Mouse (Mus musculus): Measurements from ENCODE around the gene Slc37a3. TPM values are rescaled to one million over a fixed set of nuclear protein-coding genes. Genes with fewer than 3 reads are reported as not detected.

The Slc37a3 gene
- polyA plus RNA-seq, 1 experiment from 2014 or later, result 65.8 TPM

DNA sequence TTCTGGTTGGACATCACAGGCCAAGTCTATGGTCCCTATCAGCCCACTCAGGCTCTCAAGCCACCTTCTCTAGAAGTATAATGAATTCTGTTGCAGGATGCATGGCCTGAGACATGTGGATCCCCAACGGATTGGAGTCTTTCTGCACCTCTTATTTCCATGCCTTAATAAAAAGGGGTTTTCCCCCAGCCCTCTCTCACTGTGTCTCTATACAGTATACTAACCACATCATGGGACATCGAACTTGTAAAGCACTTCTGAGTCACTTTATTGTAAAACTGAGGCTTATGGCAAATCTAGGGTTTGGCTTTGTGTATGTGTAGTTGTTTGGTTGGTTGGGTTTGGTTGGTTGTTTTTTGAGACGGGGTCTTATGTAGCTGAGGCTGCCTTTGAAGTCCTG lies 65.7 kb downstream of the Slc37a3 start:
- Histone ChIP-seq H3K4me3 (no peak overlapping the region), H3K9ac (no peak overlapping the region), H3K9me3 (no peaks in the 10 kb centered on the region), H3K4me2 (no peak overlapping the region), H3K27ac (no peak overlapping the region), H3K36me3 (replicated peaks) (no peaks in the 10 kb centered on the region), H3K4me1 (no peaks in the 10 kb centered on the region), H3K27me3 (replicated peaks) (no peaks in the 10 kb centered on the region)
- ATAC-seq (replicated peaks), result no peak
- WGBS, result 90% methylated on average over 3 of the region's 3 CpGs

GRCm38 (mm10) chr6:39304371-39304874 lies 73.1 kb downstream of the Slc37a3 start:
- ATAC-seq (replicated peaks), result peak; percentile 50; the same call in 1 of the 2 replicates
- Histone ChIP-seq H3K9me3 (no peaks in the 10 kb centered on the region), H3K9ac (no peak overlapping the region), H3K27ac (peak overlapping the region; percentile 48; the same call in 1 of the 2 replicates), H3K4me3 (no peak overlapping the region), H3K27me3 (replicated peaks) (no peaks in the 10 kb centered on the region), H3K4me2 (no peak overlapping the region), H3K36me3 (replicated peaks) (no peaks in the 10 kb centered on the region), H3K4me1 (no peaks in the 10 kb centered on the region)
- 8% methylated on average over 6 of the region's 6 CpGs for WGBS

DNA sequence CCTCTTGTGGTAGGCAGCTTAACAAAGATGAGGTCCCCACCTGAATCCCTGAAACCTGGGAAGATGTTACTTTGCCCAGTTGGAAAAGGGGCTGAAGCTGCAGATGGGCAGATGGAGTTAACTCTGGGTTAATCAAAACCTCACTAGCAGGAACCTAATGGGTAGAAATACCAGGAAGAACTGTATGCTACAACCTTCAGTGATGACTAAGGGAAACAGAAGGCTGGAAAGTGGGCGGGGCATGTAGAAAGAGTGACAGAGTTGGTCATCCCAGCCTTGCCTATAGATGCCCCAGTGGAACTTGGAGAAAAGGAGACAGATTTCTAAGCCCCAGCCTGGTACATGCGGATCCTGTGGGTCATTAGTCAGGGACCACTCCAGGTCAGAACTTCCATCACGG lies 76.0 kb downstream of the Slc37a3 start:
- Histone ChIP-seq H3K4me2 (no peak overlapping the region), H3K36me3 (replicated peaks) (no peaks in the 10 kb centered on the region), H3K9me3 (no peaks in the 10 kb centered on the region), H3K4me3 (no peak overlapping the region), H3K4me1 (no peaks in the 10 kb centered on the region), H3K27me3 (replicated peaks) (no peaks in the 10 kb centered on the region), H3K9ac (no peak overlapping the region), H3K27ac (no peak overlapping the region)
- 84% methylated on average over 3 of the region's 3 CpGs for WGBS
- no peak for ATAC-seq (replicated peaks)

- H3K36me3 ChIP-seq (replicated peaks), result no peaks in the 10 kb centered on the region
- no peak overlapping the region for H3K27ac ChIP-seq
- H3K4me1 ChIP-seq, result no peaks in the 10 kb centered on the region
- H3K9ac ChIP-seq, result no peak overlapping the region
- WGBS, result 97% methylated on average over 6 of the region's 6 CpGs
- H3K9me3 ChIP-seq, result no peaks in the 10 kb centered on the region
- no peak overlapping the region for H3K4me2 ChIP-seq
- H3K4me3 ChIP-seq, result no peak overlapping the region
- no peak for ATAC-seq (replicated peaks)
- H3K27me3 ChIP-seq (replicated peaks), result no peaks in the 10 kb centered on the region
Measured at GRCm38 (mm10) chr6:39297079-39297478, 80.4 kb downstream of the Slc37a3 start.

- no peaks in the 10 kb centered on the region for H3K4me1 ChIP-seq
- no peak overlapping the region for H3K27ac ChIP-seq
- H3K4me2 ChIP-seq, result no peak overlapping the region
- ATAC-seq (replicated peaks), result no peak
- 77% methylated on average over 4 of the region's 4 CpGs for WGBS
- H3K9ac ChIP-seq, result no peak overlapping the region
- no peaks in the 10 kb centered on the region for H3K9me3 ChIP-seq
- H3K36me3 ChIP-seq (replicated peaks), result no peaks in the 10 kb centered on the region
- H3K4me3 ChIP-seq, result no peak overlapping the region
- no peaks in the 10 kb centered on the region for H3K27me3 ChIP-seq (replicated peaks)
Measured at GRCm38 (mm10) chr6:39296474-39296873, 81.0 kb downstream of the Slc37a3 start.

GRCm38 (mm10) chr6:39295727-39296411 lies 81.6 kb downstream of the Slc37a3 start:
- H3K27me3 ChIP-seq (replicated peaks), result no peaks in the 10 kb centered on the region
- ATAC-seq (replicated peaks), result no peak
- no peak overlapping the region for H3K27ac ChIP-seq
- no peaks in the 10 kb centered on the region for H3K4me1 ChIP-seq
- WGBS, result 48% methylated on average over 14 of the region's 14 CpGs
- no peaks in the 10 kb centered on the region for H3K36me3 ChIP-seq (replicated peaks)
- H3K4me3 ChIP-seq, result no peak overlapping the region
- H3K4me2 ChIP-seq, result no peak overlapping the region
- H3K9me3 ChIP-seq, result no peaks in the 10 kb centered on the region
- H3K9ac ChIP-seq, result no peak overlapping the region

DNA sequence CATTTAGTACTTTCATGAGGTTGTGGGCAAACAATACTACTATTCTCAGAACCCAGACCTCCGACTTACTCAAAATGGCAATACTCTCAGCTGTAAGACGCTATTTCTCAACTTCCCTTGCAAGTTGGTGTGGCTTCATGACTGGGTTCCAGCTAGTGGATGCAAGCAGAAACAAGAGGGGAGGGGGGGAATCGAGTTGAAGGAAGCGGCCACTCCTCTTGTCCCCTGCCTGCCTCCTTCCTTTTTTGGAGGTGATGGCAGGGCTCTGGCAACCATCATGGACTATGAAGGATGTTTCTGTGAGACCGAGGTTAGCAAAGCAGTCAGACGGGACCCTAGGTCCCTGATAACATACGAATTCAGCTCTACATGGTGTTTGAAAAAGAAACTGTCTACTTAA lies 87.8 kb downstream of the Slc37a3 start:
- 84% methylated on average over 7 of the region's 7 CpGs for WGBS

GRCm38 (mm10) chr6:39287782-39288181 lies 89.7 kb downstream of the Slc37a3 start:
- no peak for ATAC-seq (replicated peaks)
- WGBS, result 79% methylated on average over 3 of the region's 3 CpGs
- H3K9ac ChIP-seq, result no peak overlapping the region

More for the DNA sequence above, 87.8 kb downstream of the Slc37a3 start:
- Histone ChIP-seq H3K36me3 (replicated peaks) (no peaks in the 10 kb centered on the region), H3K4me1 (peaks cover 5% of the 10 kb centered on the region; the same call in 1 of the 2 replicates), H3K27ac (no peak overlapping the region), H3K9me3 (no peaks in the 10 kb centered on the region), H3K4me3 (no peak overlapping the region), H3K4me2 (no peak overlapping the region), H3K9ac (no peak overlapping the region), H3K27me3 (replicated peaks) (no peaks in the 10 kb centered on the region)
- ATAC-seq (replicated peaks), result no peak

DNA sequence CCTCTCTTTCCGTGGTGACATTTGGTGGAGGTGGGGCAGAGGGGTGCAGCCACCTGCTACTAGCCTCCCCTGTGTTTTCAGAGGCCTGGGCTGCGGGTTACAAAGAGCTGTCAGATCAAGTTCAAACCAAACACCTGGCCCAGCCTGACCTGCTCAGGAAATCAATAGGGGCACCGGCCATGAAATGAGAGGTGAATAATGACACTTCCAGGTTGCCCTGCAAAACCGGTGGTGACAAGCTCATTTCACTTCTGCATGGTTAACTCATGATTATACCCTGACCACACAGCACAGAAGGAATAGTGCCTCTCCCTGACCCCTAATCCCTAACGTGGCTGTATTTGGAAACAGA lies 90.8 kb downstream of the Slc37a3 start:
- Histone ChIP-seq H3K36me3 (replicated peaks) (no peaks in the 10 kb centered on the region), H3K4me2 (no peak overlapping the region), H3K9ac (no peak overlapping the region), H3K4me3 (no peak overlapping the region), H3K27ac (no peak overlapping the region), H3K4me1 (peaks cover 5% of the 10 kb centered on the region; the same call in 1 of the 2 replicates), H3K27me3 (replicated peaks) (no peaks in the 10 kb centered on the region), H3K9me3 (no peaks in the 10 kb centered on the region)
- no peak for ATAC-seq (replicated peaks)
- WGBS, result 23% methylated on average over 5 of the region's 5 CpGs

More at GRCm38 (mm10) chr6:39287782-39288181, 89.7 kb downstream of the Slc37a3 start:
- H3K4me3 ChIP-seq, result no peak overlapping the region
- H3K36me3 ChIP-seq (replicated peaks), result no peaks in the 10 kb centered on the region
- no peaks in the 10 kb centered on the region for H3K27me3 ChIP-seq (replicated peaks)
- no peak overlapping the region for H3K27ac ChIP-seq
- H3K9me3 ChIP-seq, result no peaks in the 10 kb centered on the region
- no peak overlapping the region for H3K4me2 ChIP-seq
- H3K4me1 ChIP-seq, result peaks cover 5% of the 10 kb centered on the region; the same call in 1 of the 2 replicates

- Histone ChIP-seq H3K27me3 (replicated peaks) (no peaks in the 10 kb centered on the region), H3K4me2 (no peak overlapping the region), H3K4me3 (no peak overlapping the region), H3K9ac (no peak overlapping the region), H3K9me3 (no peaks in the 10 kb centered on the region), H3K36me3 (replicated peaks) (no peaks in the 10 kb centered on the region), H3K4me1 (peaks cover 5% of the 10 kb centered on the region; the same call in 1 of the 2 replicates), H3K27ac (no peak overlapping the region)
- no peak for ATAC-seq (replicated peaks)
- WGBS, result 35% methylated on average over 6 of the region's 9 CpGs
Measured at GRCm38 (mm10) chr6:39286053-39286731, 91.3 kb downstream of the Slc37a3 start.

GRCm38 (mm10) chr6:39284836-39285235 lies 92.6 kb downstream of the Slc37a3 start:
- ATAC-seq (replicated peaks), result no peak
- Histone ChIP-seq H3K9me3 (no peaks in the 10 kb centered on the region), H3K4me2 (no peak overlapping the region)

More at GRCm38 (mm10) chr6:39284836-39285235, 92.6 kb downstream of the Slc37a3 start:
- WGBS, result 89% methylated on average over 3 of the region's 3 CpGs
- peaks cover 5% of the 10 kb centered on the region; the same call in 1 of the 2 replicates for H3K4me1 ChIP-seq
- no peaks in the 10 kb centered on the region for H3K27me3 ChIP-seq (replicated peaks)
- no peak overlapping the region for H3K4me3 ChIP-seq
- H3K27ac ChIP-seq, result no peak overlapping the region
- H3K9ac ChIP-seq, result no peak overlapping the region
- no peaks in the 10 kb centered on the region for H3K36me3 ChIP-seq (replicated peaks)
